8 mouse cellular contexts compared by ENCODE assay signal in the genomic region with DNA sequence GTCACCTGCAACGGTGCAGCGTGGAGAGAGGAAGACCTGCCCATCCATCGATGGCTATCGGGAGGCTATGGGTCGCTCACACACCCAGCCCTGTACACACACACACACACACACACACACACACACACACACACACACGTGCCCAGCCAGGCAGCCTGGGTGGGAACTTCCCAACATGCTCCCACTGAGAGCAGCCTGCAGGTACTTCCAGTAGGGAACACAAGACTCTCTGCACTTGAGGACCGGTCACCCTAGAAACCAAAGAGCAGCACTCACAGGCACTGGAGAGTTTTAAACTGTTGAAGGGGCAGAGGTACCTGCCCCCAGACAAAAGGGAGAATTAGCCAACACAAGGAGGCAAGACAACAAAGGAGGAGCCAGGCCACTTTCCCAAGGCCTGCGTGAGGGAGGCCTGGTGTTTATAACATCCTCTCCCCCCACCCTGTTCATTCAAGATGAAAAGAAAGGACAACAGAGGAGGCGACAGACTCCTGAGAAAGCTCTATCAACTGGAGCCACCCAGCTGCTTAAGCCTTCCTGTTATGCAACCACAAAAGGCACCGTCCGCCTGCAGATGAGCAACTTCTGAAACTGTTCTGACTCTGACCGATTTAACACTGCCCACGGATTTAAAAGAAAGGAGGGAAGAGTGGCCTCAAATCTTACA.
DNase-seq lines count a peak whose midpoint lies in the region; ATAC-seq and TF ChIP-seq lines count a peak whose summit lies in the region.

No protein-coding gene starts in this region.

- 48% methylated on average over 13 of the region's 13 CpGs for WGBS in kidney, embryonic 15.5 days
- WGBS in hindbrain, embryonic 11.5 days = 28% methylated on average over 13 of the region's 13 CpGs
- 76% methylated on average over 13 of the region's 13 CpGs for WGBS in intestine, postnatal 0 days

- H3K4me2 ChIP-seq in kidney, embryonic 15.5 days = peak overlapping the region; percentile 83
- H3K4me2 ChIP-seq in hindbrain, embryonic 11.5 days (replicated peaks; ENCODE audit: low read depth, low read length) = no peak overlapping the region
- H3K4me2 ChIP-seq in intestine, postnatal 0 days (replicated peaks; ENCODE audit: low read depth) = no peak overlapping the region

- no peak for TF ChIP-seq CTCF in intestine, postnatal 0 days (IDR thresholded peaks at IDR 0.05; ENCODE audit: low read depth)

- no peak overlapping the region for H3K27ac ChIP-seq in kidney, embryonic 15.5 days
- H3K27ac ChIP-seq in hindbrain, embryonic 11.5 days (ENCODE audit: low read depth, low read length) = no peak overlapping the region
- no peak overlapping the region for H3K27ac ChIP-seq in intestine, postnatal 0 days (ENCODE audit: low read depth, low read length)

- H3K4me1 ChIP-seq in kidney, embryonic 15.5 days = peaks cover 21% of the 10 kb centered on the region
- peaks cover 4% of the 10 kb centered on the region; the same call in 1 of the 2 replicates for H3K4me1 ChIP-seq in hindbrain, embryonic 11.5 days (replicated peaks; ENCODE audit: control insufficient read depth, insufficient read depth, low read length)
- no peaks in the 10 kb centered on the region for H3K4me1 ChIP-seq in intestine, postnatal 0 days (replicated peaks; ENCODE audit: control insufficient read depth, insufficient read depth, low read length)

- no peak overlapping the region for H3K9ac ChIP-seq in kidney, embryonic 15.5 days
- H3K9ac ChIP-seq in hindbrain, embryonic 11.5 days (ENCODE audit: low read depth, low read length) = no peak overlapping the region
- no peak overlapping the region for H3K9ac ChIP-seq in intestine, postnatal 0 days (ENCODE audit: low read depth, low read length)

- no peak for DNase-seq in kidney, postnatal 10 days
- peak; percentile 87 for DNase-seq in brain, adult 2 months (ENCODE audit: low read depth, low spot score)
- DNase-seq in hindbrain, embryonic 11.5 days (ENCODE audit: low spot score) = peak; percentile 33
- DNase-seq in cerebellum, adult 9-11 months = no peak
- no peak for DNase-seq in layer of hippocampus, adult 8-10 months (ENCODE audit: low spot score in 2 of 2)

- H3K9me3 ChIP-seq in kidney, embryonic 15.5 days (replicated peaks) = no peaks in the 10 kb centered on the region
- H3K9me3 ChIP-seq in hindbrain, embryonic 11.5 days (ENCODE audit: control insufficient read depth, low read length) = no peaks in the 10 kb centered on the region
- H3K9me3 ChIP-seq in intestine, postnatal 0 days (ENCODE audit: control insufficient read depth) = no peaks in the 10 kb centered on the region

- H3K36me3 ChIP-seq in kidney, embryonic 15.5 days = peaks cover 1% of the 10 kb centered on the region
- no peaks in the 10 kb centered on the region for H3K36me3 ChIP-seq in hindbrain, embryonic 11.5 days (ENCODE audit: control insufficient read depth, insufficient read depth, low read length)
- H3K36me3 ChIP-seq in intestine, postnatal 0 days (ENCODE audit: control insufficient read depth, insufficient read depth) = 0 out of 2 replicates have a peak, but pooled peaks cover under 1% of the 10 kb centered on the region

- H3K4me3 ChIP-seq in kidney, embryonic 15.5 days (replicated peaks) = no peak overlapping the region
- H3K4me3 ChIP-seq in hindbrain, embryonic 11.5 days (ENCODE audit: low read depth, low read length) = no peak overlapping the region
- H3K4me3 ChIP-seq in intestine, postnatal 0 days (ENCODE audit: low read depth, low read length) = no peak overlapping the region

- peaks cover 9% of the 10 kb centered on the region for H3K27me3 ChIP-seq in kidney, embryonic 15.5 days
- peaks cover 3% of the 10 kb centered on the region; the same call in 1 of the 2 replicates for H3K27me3 ChIP-seq in hindbrain, embryonic 11.5 days (ENCODE audit: control insufficient read depth, insufficient read depth, low read length)
- no peaks in the 10 kb centered on the region for H3K27me3 ChIP-seq in intestine, postnatal 0 days (replicated peaks; ENCODE audit: control insufficient read depth, insufficient read depth, low read length)

- no peak; the same call in 1 of the 2 replicates for ATAC-seq in kidney, embryonic 15.5 days (replicated peaks; ENCODE audit: low FRiP score)
- peak; percentile 46 for ATAC-seq in hindbrain, embryonic 11.5 days (ENCODE audit: low FRiP score)
- peak; percentile 78 for ATAC-seq in megakaryocyte, adult 5-6 weeks (ENCODE audit: poor library complexity, severe bottlenecking)
- no peak for ATAC-seq in intestine, postnatal 0 days

Comparison
In these comparisons a context has a peak if more than half of its experiments do, and no peak if none do; other contexts are left out.
1. ATAC-seq: peak in hindbrain, embryonic 11.5 days (single experiment) and megakaryocyte, adult 5-6 weeks (single experiment); none in kidney, embryonic 15.5 days (single experiment) and intestine, postnatal 0 days (single experiment).
2. DNase-seq: peak in brain, adult 2 months (single experiment) and hindbrain, embryonic 11.5 days (single experiment); none in kidney, postnatal 10 days (single experiment), cerebellum, adult 9-11 months (single experiment) and layer of hippocampus, adult 8-10 months (0 of 2).